Mouse (Mus musculus) cerebellum, adult 2 months (tissue): ENCODE results near the gene Cdh22. TPM values are rescaled to one million over a fixed set of nuclear protein-coding genes. Genes with fewer than 3 reads are reported as not detected.
A peak's percentile ranks its signal among the peaks of the same experiment; 100 is the strongest.

ENCODE experiments used
- DNase-seq, 2 experiments: peaks; one replicate each; pipeline ENCODE4 v3.0.0; 2021
- H3K27ac ChIP-seq: fragments of 200-500 bp; 2 replicates; pipeline ENCODE4 v1.5.1; 2012; ENCODE audit warnings: low read length, control low read depth, inconsistent platforms; ENCODE audit not compliant: insufficient read depth
- H3K27me3 ChIP-seq: fragments of 200-500 bp; 2 replicates; pipeline ENCODE4 v1.6.1; 2012; ENCODE audit warnings: inconsistent platforms, mild to moderate bottlenecking, low read length, moderate library complexity; ENCODE audit not compliant: control insufficient read depth, insufficient read depth
- H3K4me1 ChIP-seq: fragments of 200-500 bp; 2 replicates; pipeline ENCODE4 v1.6.1; 2011; ENCODE audit warnings: low read length; ENCODE audit not compliant: control insufficient read depth, insufficient read depth
- H3K4me3 ChIP-seq: fragments of 200-500 bp; replicated peaks from 2 replicates; pipeline ENCODE3; 2011; ENCODE audit warnings: mild to moderate bottlenecking, low read depth, low read length, control low read depth; ENCODE audit not compliant: insufficient read depth
- CTCF ChIP-seq: fragments of 200-500 bp; IDR thresholded peaks from 2 replicates; pipeline ENCODE4 v1.5.1; 2011; ENCODE audit warnings: low read depth, mild to moderate bottlenecking, control low read depth, low read length, moderate library complexity, borderline replicate concordance; ENCODE audit not compliant: insufficient read depth
- POLR2A ChIP-seq: fragments of 200-500 bp; IDR thresholded peaks from 2 replicates; pipeline ENCODE4 v1.6.1; 2011; ENCODE audit warnings: low read length, control low read depth, borderline replicate concordance; ENCODE audit not compliant: insufficient read depth
- WGBS: fragments of 180-500 bp; shearing (Covaris S2); methylation state at CpG from one replicate; pipeline ENCODE4 v1.1.7; 2018; 5-methylcytosine and 5-hydroxymethylcytosine counted together
- polyA plus RNA-seq: library from polyadenylated mRNA; depleted of rRNA; stranded (reverse); fragments of >200 nt; gene quantifications from 2 replicates; pipeline ENCODE4 v1.2.3, GENCODE M21; 2012

Cdh22 gene
- polyA plus RNA-seq, 1 experiment = 51.9 TPM

- Histone ChIP-seq H3K27ac (no peak overlapping the region), H3K4me3 (no peak overlapping the region), H3K4me1 (peaks cover 18% of the 10 kb centered on the region), H3K27me3 (no peaks in the 10 kb centered on the region)
- DNase-seq = peak in 1 of 2 experiments; percentile 33
- TF ChIP-seq CTCF = no peak
- WGBS = 70% methylated on average over 11 of the region's 11 CpGs
Observed at GRCm38 (mm10) chr2:165182085-165182976, 52.3 kb downstream of the Cdh22 start.

- Histone ChIP-seq H3K4me3 (no peak overlapping the region), H3K4me1 (peaks cover 16% of the 10 kb centered on the region), H3K27me3 (no peaks in the 10 kb centered on the region), H3K27ac (peak overlapping the region; percentile 24; the same call in 1 of the 2 replicates)
- no peak for TF ChIP-seq CTCF
- 29% methylated on average over 10 of the region's 10 CpGs for WGBS
- DNase-seq = no peak
Observed at GRCm38 (mm10) chr2:165179231-165179630, 55.4 kb downstream of the Cdh22 start.

- H3K27ac ChIP-seq = no peak overlapping the region
- no peak for TF ChIP-seq POLR2A
- no peak for TF ChIP-seq CTCF
- no peaks in the 10 kb centered on the region for H3K27me3 ChIP-seq
- H3K4me3 ChIP-seq = no peak overlapping the region
- 44% methylated on average over 9 of the region's 9 CpGs for WGBS
- DNase-seq = no peak
- peaks cover 11% of the 10 kb centered on the region for H3K4me1 ChIP-seq
Observed at GRCm38 (mm10) chr2:165176965-165177364, 57.7 kb downstream of the Cdh22 start.

- no peak for DNase-seq
- TF ChIP-seq POLR2A (no peak), CTCF (no peak)
- H3K4me3 ChIP-seq = no peak overlapping the region
- 32% methylated on average over 18 of the region's 18 CpGs for WGBS
- H3K4me1 ChIP-seq = no peaks in the 10 kb centered on the region
- no peaks in the 10 kb centered on the region for H3K27me3 ChIP-seq
- no peak overlapping the region for H3K27ac ChIP-seq
Observed at GRCm38 (mm10) chr2:165166664-165167435, 67.8 kb downstream of the Cdh22 start.

DNA sequence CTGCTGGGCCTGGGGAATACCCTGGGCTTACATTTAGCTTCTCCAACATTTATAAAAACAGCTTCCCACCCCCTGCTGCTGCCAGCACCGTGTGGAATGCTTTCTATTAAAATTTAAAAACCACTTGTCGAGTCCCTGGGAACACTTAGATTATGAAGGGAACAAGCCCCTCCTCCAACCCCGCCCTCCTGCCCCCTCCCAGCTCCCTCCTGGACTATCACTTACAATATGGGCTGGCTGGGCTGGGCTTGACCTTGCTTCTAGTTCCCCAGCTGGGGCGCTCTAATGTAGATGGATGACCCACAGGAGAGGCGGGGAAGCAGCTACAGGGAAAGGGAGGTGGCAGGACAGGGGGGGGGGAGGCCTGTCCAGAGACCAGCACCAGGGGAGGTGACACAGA, 72.4 kb downstream of the Cdh22 start:
- no peak for DNase-seq
- Histone ChIP-seq H3K27ac (no peak overlapping the region), H3K4me3 (no peak overlapping the region), H3K4me1 (0 out of 2 replicates have a peak, but pooled peaks cover 5% of the 10 kb centered on the region), H3K27me3 (no peaks in the 10 kb centered on the region)
- WGBS = 44% methylated on average over 5 of the region's 5 CpGs
- TF ChIP-seq CTCF (no peak), POLR2A (no peak)

- 65% methylated on average over 5 of the region's 5 CpGs for WGBS
- H3K27me3 ChIP-seq = no peaks in the 10 kb centered on the region
- 0 out of 2 replicates have a peak, but pooled peaks cover 5% of the 10 kb centered on the region for H3K4me1 ChIP-seq
- no peak overlapping the region for H3K4me3 ChIP-seq
- no peak for DNase-seq
- H3K27ac ChIP-seq = no peak overlapping the region
- no peak for TF ChIP-seq CTCF
Observed at GRCm38 (mm10) chr2:165160466-165160865, 74.2 kb downstream of the Cdh22 start.

- H3K27ac ChIP-seq = no peak overlapping the region
- no peak for DNase-seq
- 55% methylated on average over 15 of the region's 15 CpGs for WGBS
Observed at GRCm38 (mm10) chr2:165159055-165159688, 75.5 kb downstream of the Cdh22 start.

GRCm38 (mm10) chr2:165158317-165158716, 76.3 kb downstream of the Cdh22 start:
- H3K4me3 ChIP-seq = no peak overlapping the region
- TF ChIP-seq CTCF (no peak), POLR2A (no peak)
- H3K27me3 ChIP-seq = no peaks in the 10 kb centered on the region
- DNase-seq = no peak
- 78% methylated on average over 4 of the region's 4 CpGs for WGBS
- H3K4me1 ChIP-seq = peaks cover 9% of the 10 kb centered on the region
- no peak overlapping the region for H3K27ac ChIP-seq

More at GRCm38 (mm10) chr2:165159055-165159688, 75.5 kb downstream of the Cdh22 start:
- Histone ChIP-seq H3K4me3 (no peak overlapping the region), H3K27me3 (no peaks in the 10 kb centered on the region), H3K4me1 (0 out of 2 replicates have a peak, but pooled peaks cover 5% of the 10 kb centered on the region)
- TF ChIP-seq POLR2A (no peak), CTCF (no peak)
